Mouse (Mus musculus) ES-E14 (cell line): ENCODE measurements at regions not wholly inside any gene's neighbourhood (a gene's known extent, or its start where the extent isn't known, plus 50 kb on each side); places are given as distances from the start of the nearest gene placed in this dataset.

ENCODE experiments used
- DNase-seq: peaks from one replicate; pipeline ENCODE4 v3.0.0-alpha.2; 2013; ENCODE audit warnings: low read depth, low spot score
- H3K27ac ChIP-seq: 2 replicates; pipeline ENCODE4 v1.5.1; 2012; ENCODE audit warnings: low read depth, mild to moderate bottlenecking, low read length, moderate library complexity, mixed read lengths; ENCODE audit not compliant: poor library complexity, insufficient read depth, severe bottlenecking
- H3K36me3 ChIP-seq: 2 replicates; pipeline ENCODE4 v1.6.1; 2012; ENCODE audit warnings: mild to moderate bottlenecking, low read length, moderate library complexity, mixed read lengths; ENCODE audit not compliant: control insufficient read depth, poor library complexity, insufficient read depth, severe bottlenecking
- H3K4me1 ChIP-seq, 2 experiments: fragments of 150-350 bp in 1 of 2; sonication (generic) in 1 of 2; 2 replicates each; pipeline ENCODE4 v1.6.1; 2012; ENCODE audit warnings: low read length in 2 of 2, mild to moderate bottlenecking in 1 of 2, mixed read lengths in 1 of 2; ENCODE audit not compliant: control insufficient read depth in 2 of 2, insufficient read depth in 2 of 2, poor library complexity in 1 of 2
- H3K4me3 ChIP-seq, 2 experiments: fragments of 150-350 bp in 1 of 2; sonication (generic) in 1 of 2; 2 replicates each; pipeline ENCODE4 v1.5.1; 2012; ENCODE audit warnings: low read length in 2 of 2, low read depth in 1 of 2, mild to moderate bottlenecking in 1 of 2, mixed read lengths in 1 of 2; ENCODE audit not compliant: insufficient read depth in 1 of 2, poor library complexity in 1 of 2, severe bottlenecking in 1 of 2
- H3K9ac ChIP-seq: 2 replicates; pipeline ENCODE4 v1.6.1; 2012; ENCODE audit warnings: low read depth, mild to moderate bottlenecking, low read length, mixed read lengths; ENCODE audit not compliant: poor library complexity, insufficient read depth, severe bottlenecking
- H3K9me3 ChIP-seq: fragments of 150-350 bp; sonication (generic); 2 replicates; pipeline ENCODE4 v1.6.1; 2012; ENCODE audit warnings: low read depth, mild to moderate bottlenecking, low read length; ENCODE audit not compliant: control insufficient read depth, insufficient read depth
- CHD2 ChIP-seq: IDR thresholded peaks from 2 replicates; pipeline ENCODE4 v1.6.1; 2014; ENCODE audit warnings: mild to moderate bottlenecking, low read depth, low read length, inconsistent platforms
- HCFC1 ChIP-seq: IDR thresholded peaks from 2 replicates; pipeline ENCODE4 v1.6.1; 2012; ENCODE audit warnings: low read length, inconsistent platforms, borderline replicate concordance; ENCODE audit not compliant: insufficient read depth
- MAFK ChIP-seq: IDR thresholded peaks from 2 replicates; pipeline ENCODE4 v1.6.1; 2014; ENCODE audit warnings: mild to moderate bottlenecking, low read depth, low read length, inconsistent platforms; ENCODE audit not compliant: insufficient read depth
- ZC3H11A ChIP-seq: IDR thresholded peaks from 2 replicates; pipeline ENCODE4 v1.6.1; 2012; ENCODE audit warnings: low read depth, mild to moderate bottlenecking, inconsistent platforms, low read length, borderline replicate concordance
- ZNF384 ChIP-seq: IDR thresholded peaks from 2 replicates; pipeline ENCODE4 v1.6.1; 2012; ENCODE audit warnings: low read depth, low read length, inconsistent platforms
- in situ Hi-C, 2 experiments: fragments of 600-800 bp; cut with MboI; formaldehyde crosslinking; loops; one replicate each; pipeline ENCODE4 v1.15.1; 2025; ENCODE audit warnings: low sequenced_read_pairs in 2 of 2, inconsistent platforms in 1 of 2; ENCODE audit not compliant: unreplicated experiment in 2 of 2

DNA sequence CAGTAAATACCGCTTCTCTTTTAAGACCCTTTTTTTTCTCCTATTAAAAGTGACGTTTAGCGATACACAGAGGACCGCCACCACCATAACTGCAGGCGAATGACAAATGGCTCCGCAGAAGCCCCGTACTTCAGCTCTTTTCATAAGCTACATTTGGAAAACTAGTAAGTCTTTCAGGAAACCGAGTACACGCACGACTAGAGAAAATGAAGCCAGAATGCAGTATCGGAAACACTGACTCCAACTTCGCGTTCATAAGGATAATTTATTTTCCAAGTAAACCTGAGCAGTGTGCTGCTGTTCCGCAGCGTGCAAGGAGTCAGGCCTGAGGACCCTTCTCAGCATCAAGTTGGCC is 529.2 kb upstream of the Adgrl2 start:
- no peak for TF ChIP-seq ZC3H11A
- no peak for TF ChIP-seq ZNF384
- no peak for TF ChIP-seq MAFK
- TF ChIP-seq CHD2, result no peak
- no peak for TF ChIP-seq HCFC1
- in situ Hi-C loops, result no loop called here
- Histone ChIP-seq H3K36me3 (no peaks in the 10 kb centered on the region), H3K9ac (no peak overlapping the region), H3K9me3 (no peaks in the 10 kb centered on the region), H3K4me3 (no peak overlapping the region), H3K4me1 (peaks cover 0 to 2% of the 10 kb centered on the region in 2 experiments; a peak in 1 of 4 replicates), H3K27ac (no peak overlapping the region)
- no peak for DNase-seq

DNA sequence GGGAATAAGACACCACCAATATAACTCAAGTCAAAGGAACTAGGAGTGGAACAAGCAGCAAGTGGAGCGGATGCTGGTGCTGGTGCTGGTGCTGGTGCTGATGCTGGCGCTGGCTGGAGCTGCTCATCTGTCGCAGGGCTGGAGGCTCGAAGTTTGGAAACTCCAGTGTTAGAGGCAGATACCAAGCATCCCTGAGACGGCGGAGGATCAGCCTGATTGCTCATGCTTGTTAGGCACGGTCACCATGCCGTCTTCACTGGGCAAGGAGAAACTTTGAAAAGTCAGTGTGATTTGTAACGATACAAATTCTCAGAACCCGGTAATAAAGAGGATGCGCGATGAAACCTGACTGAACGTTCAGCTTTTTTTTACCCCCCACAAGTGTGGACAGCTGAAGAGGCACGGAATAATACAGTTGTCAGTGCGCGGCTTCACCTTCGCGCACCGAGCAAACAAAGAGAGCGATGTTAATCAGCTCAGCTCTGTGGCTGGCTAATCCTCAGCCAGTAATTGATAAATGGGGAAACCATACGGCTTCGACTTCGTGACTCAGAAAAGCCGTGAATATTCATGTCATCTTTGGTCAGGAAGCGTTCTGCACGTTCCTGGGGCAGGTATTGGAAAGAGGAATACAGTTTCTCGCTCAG is 528.7 kb upstream of the Adgrl2 start:
- in situ Hi-C loops, result no loop called here
- TF ChIP-seq CHD2, result no peak
- no peak for TF ChIP-seq ZC3H11A
- no peak for TF ChIP-seq HCFC1
- TF ChIP-seq ZNF384, result no peak
- TF ChIP-seq MAFK, result no peak

DNA sequence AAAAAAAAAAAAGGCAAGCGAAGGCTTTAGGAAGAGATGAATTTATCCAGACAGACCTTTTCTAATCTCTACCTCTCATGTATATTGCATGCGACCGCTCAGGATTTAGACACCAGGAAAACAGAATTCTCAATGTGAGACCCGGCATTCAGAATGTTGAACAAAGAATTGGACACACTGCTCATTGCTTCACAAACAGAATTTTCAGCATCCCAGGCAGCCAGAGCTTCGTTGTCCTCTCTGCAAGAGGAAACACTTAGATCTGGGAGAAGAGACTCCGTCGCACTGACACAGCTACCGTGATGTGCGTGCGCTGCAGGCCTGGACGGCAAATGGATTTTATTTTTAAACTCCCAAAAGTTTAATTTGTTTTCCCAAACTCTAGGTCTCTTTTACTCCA is 527.2 kb upstream of the Adgrl2 start:
- in situ Hi-C loops, result no loop called here
- no peaks in the 10 kb centered on the region for H3K36me3 ChIP-seq
- H3K9ac ChIP-seq, result no peak overlapping the region
- H3K4me1 ChIP-seq, result peaks cover 0 to 2% of the 10 kb centered on the region in 2 experiments; a peak in 1 of 4 replicates
- no peak overlapping the region for H3K4me3 ChIP-seq
- no peak for DNase-seq
- TF ChIP-seq MAFK (no peak), ZC3H11A (no peak), CHD2 (no peak), HCFC1 (no peak), ZNF384 (no peak)
- H3K27ac ChIP-seq, result no peak overlapping the region
- no peaks in the 10 kb centered on the region for H3K9me3 ChIP-seq

More for the DNA sequence above, 528.7 kb upstream of the Adgrl2 start:
- Histone ChIP-seq H3K4me1 (peaks cover 0 to 2% of the 10 kb centered on the region in 2 experiments; a peak in 1 of 4 replicates), H3K36me3 (no peaks in the 10 kb centered on the region), H3K9ac (no peak overlapping the region), H3K4me3 (no peak overlapping the region), H3K27ac (no peak overlapping the region), H3K9me3 (no peaks in the 10 kb centered on the region)
- DNase-seq, result no peak

DNA sequence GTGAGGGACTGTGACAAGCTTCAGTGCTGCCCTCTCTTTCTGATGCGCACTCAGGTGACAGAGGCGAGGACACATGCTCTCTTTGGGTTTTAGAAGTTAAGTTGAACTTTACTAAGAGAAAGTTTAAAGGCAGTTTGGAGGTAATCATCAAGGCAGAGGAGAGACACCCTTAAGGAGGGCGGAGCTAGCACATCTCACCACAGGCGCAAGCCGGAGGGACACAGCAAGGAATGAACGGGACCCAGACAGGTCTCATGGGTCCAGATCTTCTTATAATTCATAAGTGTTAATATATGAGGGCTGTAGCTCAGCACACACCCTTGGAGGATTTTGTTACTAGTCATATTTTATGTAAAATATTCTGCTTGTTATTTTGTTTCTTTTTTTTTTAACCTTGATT is 518.8 kb upstream of the Adgrl2 start:
- in situ Hi-C loops, result no loop called here
- Histone ChIP-seq H3K4me3 (no peak overlapping the region), H3K4me1 (no peaks in the 10 kb centered on the region), H3K9me3 (no peaks in the 10 kb centered on the region), H3K27ac (no peak overlapping the region), H3K9ac (no peak overlapping the region), H3K36me3 (no peaks in the 10 kb centered on the region)
- TF ChIP-seq HCFC1 (no peak), MAFK (no peak), ZNF384 (no peak), ZC3H11A (no peak), CHD2 (no peak)
- DNase-seq, result no peak
